Mouse (Mus musculus): ENCODE results near the gene Cct6b. TPM values are rescaled to one million over a fixed set of nuclear protein-coding genes. Genes with fewer than 3 reads are reported as not detected.

Gene Cct6b
- 0.31 and 0.32 TPM in 2 replicates for polyA plus RNA-seq (2015; fragmentation: Nextera tagmentation; extraction: Ambion mirVana)

- under 1% methylated on average over 44 of the region's 44 CpGs for WGBS
- Histone ChIP-seq H3K27me3 (ENCODE audit: insufficient read depth, low read length) (no peaks in the 10 kb centered on the region), H3K4me3 (ENCODE audit: low read length) (peak within 1 kb of the TSS; percentile 98), H3K4me2 (replicated peaks; ENCODE audit: low read depth, low read length) (peak within 1 kb of the TSS; percentile 97), H3K36me3 (ENCODE audit: insufficient read depth, low read length) (0 out of 2 replicates have a peak, but pooled peaks cover 3% of the 10 kb centered on the region), H3K27ac (ENCODE audit: low read length) (peak within 1 kb of the TSS; percentile 95), H3K9me3 (ENCODE audit: low read length) (no peaks in the 10 kb centered on the region), H3K9ac (replicated peaks; ENCODE audit: low read length) (peak within 1 kb of the TSS; percentile 95), H3K4me1 (ENCODE audit: insufficient read depth, low read length) (peaks cover 24% of the 10 kb centered on the region)
- peak; percentile 100 for ATAC-seq (ENCODE audit: low FRiP score, low TSS enrichment)
Measured at GRCm38 (mm10) chr11:82763742-82764437, at the start of gene Cct6b, which contains the start of gene Zfp830. Gene Cct6b (minus strand): TSS chr11:82764321. Gene Zfp830 (plus strand): TSS chr11:82764345.

GRCm38 (mm10) chr11:82808485-82808884 lies 44.4 kb upstream of the Cct6b start:
- H3K27ac ChIP-seq (ENCODE audit: low read length): no peak overlapping the region
- H3K27me3 ChIP-seq (ENCODE audit: insufficient read depth, low read length): no peaks in the 10 kb centered on the region
- peaks cover 19% of the 10 kb centered on the region for H3K4me1 ChIP-seq (ENCODE audit: insufficient read depth, low read length)
- no peak for ATAC-seq (ENCODE audit: low FRiP score, low TSS enrichment)
- peaks cover 36% of the 10 kb centered on the region for H3K36me3 ChIP-seq (ENCODE audit: insufficient read depth, low read length)
- no peaks in the 10 kb centered on the region for H3K9me3 ChIP-seq (ENCODE audit: low read length)
- H3K4me2 ChIP-seq (replicated peaks; ENCODE audit: low read depth, low read length): no peak overlapping the region
- WGBS: 67% methylated on average over 5 of the region's 5 CpGs
- H3K4me3 ChIP-seq (ENCODE audit: low read length): no peak overlapping the region
- H3K9ac ChIP-seq (replicated peaks; ENCODE audit: low read length): no peak overlapping the region

GRCm38 (mm10) chr11:82807370-82807769 lies 43.2 kb upstream of the Cct6b start:
- H3K4me2 ChIP-seq (replicated peaks; ENCODE audit: low read depth, low read length): no peak overlapping the region
- H3K4me1 ChIP-seq (ENCODE audit: insufficient read depth, low read length): peaks cover 8% of the 10 kb centered on the region
- no peak overlapping the region for H3K9ac ChIP-seq (replicated peaks; ENCODE audit: low read length)
- H3K36me3 ChIP-seq (ENCODE audit: insufficient read depth, low read length): peaks cover 46% of the 10 kb centered on the region
- no peak overlapping the region for H3K27ac ChIP-seq (ENCODE audit: low read length)
- no peaks in the 10 kb centered on the region for H3K9me3 ChIP-seq (ENCODE audit: low read length)
- H3K27me3 ChIP-seq (ENCODE audit: insufficient read depth, low read length): no peaks in the 10 kb centered on the region
- 81% methylated on average over 3 of the region's 3 CpGs for WGBS
- ATAC-seq (ENCODE audit: low FRiP score, low TSS enrichment): no peak
- H3K4me3 ChIP-seq (ENCODE audit: low read length): no peak overlapping the region

- no peak for ATAC-seq (ENCODE audit: low FRiP score, low TSS enrichment)
- H3K4me2 ChIP-seq (replicated peaks; ENCODE audit: low read depth, low read length): no peak overlapping the region
- H3K4me3 ChIP-seq (ENCODE audit: low read length): no peak overlapping the region
- H3K27ac ChIP-seq (ENCODE audit: low read length): no peak overlapping the region
- no peaks in the 10 kb centered on the region for H3K27me3 ChIP-seq (ENCODE audit: insufficient read depth, low read length)
- peaks cover 48% of the 10 kb centered on the region for H3K36me3 ChIP-seq (ENCODE audit: insufficient read depth, low read length)
- 76% methylated on average over 3 of the region's 3 CpGs for WGBS
- H3K4me1 ChIP-seq (ENCODE audit: insufficient read depth, low read length): peaks cover under 1% of the 10 kb centered on the region; the same call in 1 of the 2 replicates
- H3K9me3 ChIP-seq (ENCODE audit: low read length): no peaks in the 10 kb centered on the region
- no peak overlapping the region for H3K9ac ChIP-seq (replicated peaks; ENCODE audit: low read length)
Measured at GRCm38 (mm10) chr11:82806656-82807055, 42.5 kb upstream of the Cct6b start.

- Histone ChIP-seq H3K4me2 (replicated peaks; ENCODE audit: low read depth, low read length) (no peak overlapping the region), H3K4me1 (ENCODE audit: insufficient read depth, low read length) (peaks cover 19% of the 10 kb centered on the region), H3K9ac (replicated peaks; ENCODE audit: low read length) (no peak overlapping the region), H3K9me3 (ENCODE audit: low read length) (no peaks in the 10 kb centered on the region), H3K36me3 (ENCODE audit: insufficient read depth, low read length) (peaks cover 39% of the 10 kb centered on the region), H3K27ac (ENCODE audit: low read length) (no peak overlapping the region), H3K27me3 (ENCODE audit: insufficient read depth, low read length) (no peaks in the 10 kb centered on the region), H3K4me3 (ENCODE audit: low read length) (no peak overlapping the region)
- WGBS: 92% methylated on average over 11 of the region's 11 CpGs
- no peak for ATAC-seq (ENCODE audit: low FRiP score, low TSS enrichment)
Measured at GRCm38 (mm10) chr11:82783453-82783852, 19.3 kb upstream of the Cct6b start.

GRCm38 (mm10) chr11:82782197-82782596 lies 18.1 kb upstream of the Cct6b start:
- H3K9ac ChIP-seq (replicated peaks; ENCODE audit: low read length): peak overlapping the region; percentile 96
- ATAC-seq (ENCODE audit: low FRiP score, low TSS enrichment): no peak
- peak overlapping the region; percentile 95; the same call in 1 of the 2 replicates for H3K27ac ChIP-seq (ENCODE audit: low read length)
- H3K27me3 ChIP-seq (ENCODE audit: insufficient read depth, low read length): no peaks in the 10 kb centered on the region
- peaks cover 19% of the 10 kb centered on the region for H3K4me1 ChIP-seq (ENCODE audit: insufficient read depth, low read length)
- H3K4me3 ChIP-seq (ENCODE audit: low read length): peak overlapping the region; percentile 88
- no peaks in the 10 kb centered on the region for H3K9me3 ChIP-seq (ENCODE audit: low read length)
- 36% methylated on average over 6 of the region's 6 CpGs for WGBS
- H3K36me3 ChIP-seq (ENCODE audit: insufficient read depth, low read length): peaks cover 26% of the 10 kb centered on the region
- H3K4me2 ChIP-seq (replicated peaks; ENCODE audit: low read depth, low read length): peak overlapping the region; percentile 66

GRCm38 (mm10) chr11:82780983-82781903 lies 17.1 kb upstream of the Cct6b start, which contains the start of gene Lig3:
Gene Lig3 (plus strand): TSS chr11:82781108.
- whole genome bisulfite sequencing: under 1% methylated on average over 50 of the region's 90 CpGs
- ATAC-seq (ENCODE audit: low FRiP score, low TSS enrichment): peak; percentile 95
- Histone ChIP-seq H3K4me2 (replicated peaks; ENCODE audit: low read depth, low read length) (peak within 1 kb of the TSS; percentile 66), H3K4me1 (ENCODE audit: insufficient read depth, low read length) (peaks cover 19% of the 10 kb centered on the region), H3K4me3 (ENCODE audit: low read length) (peak within 1 kb of the TSS; percentile 88), H3K9ac (replicated peaks; ENCODE audit: low read length) (peak within 1 kb of the TSS; percentile 96), H3K36me3 (ENCODE audit: insufficient read depth, low read length) (peaks cover 20% of the 10 kb centered on the region), H3K27me3 (ENCODE audit: insufficient read depth, low read length) (no peaks in the 10 kb centered on the region), H3K27ac (ENCODE audit: low read length) (peak within 1 kb of the TSS; percentile 95), H3K9me3 (ENCODE audit: low read length) (no peaks in the 10 kb centered on the region)

- 0 out of 2 replicates have a peak overlapping the region, but pooled peaks have one; percentile 95 for H3K27ac ChIP-seq (ENCODE audit: low read length)
- H3K4me3 ChIP-seq (ENCODE audit: low read length): peak overlapping the region; percentile 88
- no peaks in the 10 kb centered on the region for H3K27me3 ChIP-seq (ENCODE audit: insufficient read depth, low read length)
- peak overlapping the region; percentile 66 for H3K4me2 ChIP-seq (replicated peaks; ENCODE audit: low read depth, low read length)
- peaks cover 19% of the 10 kb centered on the region for H3K4me1 ChIP-seq (ENCODE audit: insufficient read depth, low read length)
- H3K9me3 ChIP-seq (ENCODE audit: low read length): no peaks in the 10 kb centered on the region
- H3K9ac ChIP-seq (replicated peaks; ENCODE audit: low read length): peak overlapping the region; percentile 96
- ATAC-seq (ENCODE audit: low FRiP score, low TSS enrichment): no peak
- H3K36me3 ChIP-seq (ENCODE audit: insufficient read depth, low read length): peaks cover 11% of the 10 kb centered on the region; the same call in 1 of the 2 replicates
- 40% methylated on average over 5 of the region's 5 CpGs for WGBS
Measured at GRCm38 (mm10) chr11:82780134-82780533, 16.0 kb upstream of the Cct6b start.

GRCm38 (mm10) chr11:82764438-82764924 lies 360 bp upstream of the Cct6b start:
- Histone ChIP-seq H3K4me1 (ENCODE audit: insufficient read depth, low read length) (peaks cover 24% of the 10 kb centered on the region), H3K27me3 (ENCODE audit: insufficient read depth, low read length) (no peaks in the 10 kb centered on the region), H3K4me3 (ENCODE audit: low read length) (peak overlapping the region; percentile 98), H3K27ac (ENCODE audit: low read length) (peak overlapping the region; percentile 86), H3K36me3 (ENCODE audit: insufficient read depth, low read length) (0 out of 2 replicates have a peak, but pooled peaks cover 5% of the 10 kb centered on the region), H3K9ac (replicated peaks; ENCODE audit: low read length) (peak overlapping the region; percentile 95), H3K9me3 (ENCODE audit: low read length) (no peaks in the 10 kb centered on the region), H3K4me2 (replicated peaks; ENCODE audit: low read depth, low read length) (peak overlapping the region; percentile 97)
- peak; percentile 82 for ATAC-seq (ENCODE audit: low FRiP score, low TSS enrichment)
- WGBS: 0% methylated on average over 28 of the region's 28 CpGs
